Mouse (Mus musculus) frontal cortex, postnatal 14 days (tissue): Measurements from ENCODE around the gene Fam240a.

Experiments
- DNase-seq, 2 experiments: peaks; one replicate each; pipeline ENCODE4 v3.0.0; 2022; ENCODE audit warnings: low spot score in 2 of 2

Fam240a gene

DNA sequence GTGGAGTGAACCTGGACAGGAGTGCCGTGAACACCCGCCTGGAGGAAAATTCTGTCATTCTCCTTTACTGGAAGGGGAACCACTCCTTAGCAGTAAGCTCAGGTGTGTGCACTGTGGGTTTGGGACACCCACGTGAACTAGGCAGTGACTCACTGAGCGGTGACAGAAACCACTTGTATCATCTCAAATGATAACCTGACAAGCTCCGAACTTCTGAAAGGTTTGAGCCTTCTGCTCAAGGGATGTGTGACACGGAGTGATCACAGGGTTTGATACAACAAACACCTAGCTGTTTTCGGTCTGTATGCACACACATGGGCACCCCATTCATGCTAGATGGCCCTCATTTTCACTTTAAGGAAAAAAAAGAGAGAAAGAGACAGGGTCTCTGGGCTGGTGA, at the start of gene Fam240a:
TSS of gene Fam240a (minus strand) at position 76 of the 400 bp plus-strand sequence.
- no peak for DNase-seq

GRCm38 (mm10) chr9:110965910-110966231, 49.2 kb upstream of the Fam240a start:
- no peak for DNase-seq

- DNase-seq, result no peak
Measured at GRCm38 (mm10) chr9:110965062-110965909, 48.6 kb upstream of the Fam240a start.

DNA sequence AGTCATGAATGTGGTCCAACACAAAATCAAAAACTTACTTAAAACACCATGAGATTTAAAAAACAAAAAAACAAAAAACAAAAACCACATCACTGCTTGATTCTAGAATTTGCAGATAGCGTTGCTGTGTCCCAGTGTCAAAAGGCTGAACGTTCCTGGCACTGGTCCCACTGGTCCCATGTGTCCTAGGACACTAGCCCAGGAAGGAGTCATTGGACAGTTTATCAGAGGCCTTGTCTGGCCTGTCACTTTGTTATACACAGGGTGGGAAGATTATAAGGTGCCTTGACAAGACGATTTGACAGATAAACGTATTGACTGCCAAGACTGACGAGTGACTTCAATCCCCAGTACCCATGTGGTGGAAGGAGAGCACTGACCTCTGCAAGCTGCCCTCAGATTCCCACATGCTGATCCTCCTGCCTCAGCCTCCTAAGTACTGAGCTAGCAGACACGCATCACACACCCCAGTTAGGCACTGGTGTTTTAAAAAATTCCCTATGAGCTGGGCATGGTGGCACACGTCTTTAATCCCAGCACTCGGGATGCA, 47.0 kb upstream of the Fam240a start:
- DNase-seq, result no peak

GRCm38 (mm10) chr9:110961386-110961785, 44.7 kb upstream of the Fam240a start:
- no peak for DNase-seq

DNA sequence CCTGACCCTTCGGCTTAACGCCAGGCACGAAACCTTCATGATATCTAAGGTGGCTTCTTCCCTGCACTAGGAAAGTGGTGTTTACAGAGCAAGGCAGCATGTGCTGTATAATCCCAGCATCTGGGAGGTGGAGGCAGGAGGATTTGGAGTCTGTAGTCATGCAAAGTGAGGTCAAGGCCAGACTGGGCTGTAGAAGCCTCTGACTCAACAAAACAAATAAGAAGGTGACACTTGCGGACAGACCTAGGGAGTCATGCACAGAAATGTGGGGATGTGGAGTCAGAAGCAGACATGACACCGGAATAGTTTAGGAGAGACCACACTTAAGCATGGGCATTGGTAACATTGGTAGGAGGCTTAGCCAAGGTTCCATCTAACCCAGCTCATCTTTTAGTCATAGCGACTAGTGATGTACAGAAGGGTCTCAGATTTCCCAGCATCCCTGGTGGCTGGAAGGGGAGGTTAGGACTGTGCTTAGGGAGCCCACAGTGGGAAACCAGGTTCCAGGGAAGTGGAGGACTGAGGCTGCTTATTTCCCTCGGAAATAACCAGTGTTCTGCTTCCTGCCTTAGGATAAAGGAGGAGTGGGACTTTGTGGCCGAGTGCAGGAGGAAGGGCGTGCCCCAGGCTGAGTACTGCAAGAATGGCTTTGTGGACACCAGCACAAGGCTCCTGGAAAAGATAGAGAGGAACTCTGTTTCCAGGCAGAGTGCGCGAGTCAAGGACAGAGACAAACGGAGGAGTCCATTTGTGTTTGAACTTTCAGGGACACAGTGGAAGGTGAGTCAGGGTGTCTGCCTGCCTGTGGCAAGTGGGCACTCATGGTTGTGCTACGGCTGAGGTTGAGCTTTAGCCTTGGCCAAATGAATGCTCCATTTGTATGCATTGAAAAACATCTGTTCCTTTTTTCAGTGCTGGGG, 43.8 kb upstream of the Fam240a start:
- no peak for DNase-seq

- no peak for DNase-seq
Measured at GRCm38 (mm10) chr9:110959669-110960068, 43.0 kb upstream of the Fam240a start.

- DNase-seq, result no peak
Measured at GRCm38 (mm10) chr9:110955962-110956361, 39.3 kb upstream of the Fam240a start.

DNA sequence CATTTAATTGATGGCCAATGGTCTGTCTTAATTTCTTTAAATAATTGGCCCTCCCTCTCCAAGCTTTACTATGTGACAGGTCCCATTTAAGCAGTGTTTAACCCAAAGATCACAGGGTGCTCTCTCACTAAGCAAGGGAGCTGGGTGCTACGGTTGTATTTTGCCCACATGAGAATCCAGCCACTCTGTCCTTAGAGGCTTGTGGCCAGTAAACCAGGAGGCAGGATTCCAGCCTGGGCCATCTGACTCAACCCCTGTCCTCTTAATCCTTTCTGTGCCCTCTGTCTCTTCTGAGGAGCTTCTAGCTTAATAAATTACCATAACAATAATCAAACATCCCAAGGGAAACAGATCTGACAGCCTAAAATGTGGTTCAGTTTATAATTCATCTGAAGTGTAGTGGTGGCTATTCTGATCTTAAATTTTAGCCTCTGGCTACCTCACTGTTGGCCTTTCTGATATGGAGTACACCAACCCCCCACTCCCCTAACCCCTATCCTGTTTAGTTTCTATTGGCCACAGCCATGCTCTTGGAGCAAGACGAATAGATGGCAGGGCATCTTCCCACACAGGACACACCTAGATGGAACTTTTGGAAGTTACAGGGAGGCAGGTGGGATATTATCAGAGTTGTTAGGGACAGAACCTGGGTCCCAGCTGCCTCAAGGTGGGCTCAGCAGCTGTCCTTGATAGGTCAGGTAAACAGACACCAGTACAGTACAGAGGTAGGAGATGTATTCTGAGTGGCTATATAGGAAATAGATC, 38.2 kb upstream of the Fam240a start:
- DNase-seq, result no peak

GRCm38 (mm10) chr9:110953550-110954461, 37.1 kb upstream of the Fam240a start:
- DNase-seq, result peak; percentile 34 to 65

DNA sequence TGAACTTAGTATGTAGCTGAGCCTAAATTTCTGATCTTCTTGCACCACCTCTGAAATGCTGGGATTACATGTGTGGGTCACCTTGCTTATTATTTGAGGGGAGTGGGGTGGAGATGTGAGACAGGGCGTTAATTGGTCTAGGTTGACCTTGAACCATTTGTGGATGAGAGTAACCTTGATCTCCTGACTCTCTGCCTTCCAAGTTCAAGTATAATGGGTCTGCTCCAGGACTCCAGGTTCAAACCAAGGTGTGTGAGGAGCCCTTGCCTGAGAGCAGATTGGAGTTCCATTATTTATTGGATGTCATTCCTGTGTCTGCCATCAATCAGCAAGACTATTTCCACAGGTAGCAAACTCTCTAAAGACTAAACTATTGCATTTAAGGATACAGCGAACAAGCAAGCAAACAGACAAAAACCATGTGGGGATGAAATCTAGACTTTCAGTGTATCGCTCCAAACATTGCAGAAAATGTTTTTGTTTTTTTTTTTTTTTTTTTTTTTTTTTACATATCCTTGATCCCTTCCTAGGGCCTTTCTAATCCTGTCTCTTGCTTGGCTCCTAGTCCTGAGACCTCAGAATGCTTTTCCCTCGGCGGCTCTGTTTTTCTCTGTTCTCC, 36.4 kb upstream of the Fam240a start:
- no peak for DNase-seq

GRCm38 (mm10) chr9:110952398-110952797, 35.7 kb upstream of the Fam240a start:
- no peak for DNase-seq

- DNase-seq, result no peak
Measured at GRCm38 (mm10) chr9:110951866-110952265, 35.2 kb upstream of the Fam240a start.

DNA sequence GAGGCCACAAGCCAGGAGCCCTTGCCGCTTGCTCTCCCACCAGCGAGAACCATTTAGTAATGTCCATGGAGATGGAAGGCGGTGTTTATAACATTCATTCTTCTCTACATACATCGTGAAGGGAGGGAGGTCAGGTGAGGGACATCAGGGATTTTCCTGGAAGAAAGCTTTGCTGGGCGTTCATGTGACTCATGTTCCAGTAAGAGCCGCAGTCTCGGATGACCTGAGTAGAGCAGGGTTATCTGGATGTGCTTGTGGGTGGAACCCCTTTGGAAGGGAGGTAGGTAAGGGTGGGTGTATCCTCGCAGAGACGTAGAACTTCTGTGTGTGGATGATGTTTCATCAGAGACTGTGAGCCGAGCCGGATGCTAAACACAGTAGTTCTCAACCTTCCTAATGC, 34.7 kb upstream of the Fam240a start, which contains the start of gene Lrrc2:
TSS of gene Lrrc2 (plus strand) at position 149 of the 400 bp plus-strand sequence.
- no peak for DNase-seq

DNA sequence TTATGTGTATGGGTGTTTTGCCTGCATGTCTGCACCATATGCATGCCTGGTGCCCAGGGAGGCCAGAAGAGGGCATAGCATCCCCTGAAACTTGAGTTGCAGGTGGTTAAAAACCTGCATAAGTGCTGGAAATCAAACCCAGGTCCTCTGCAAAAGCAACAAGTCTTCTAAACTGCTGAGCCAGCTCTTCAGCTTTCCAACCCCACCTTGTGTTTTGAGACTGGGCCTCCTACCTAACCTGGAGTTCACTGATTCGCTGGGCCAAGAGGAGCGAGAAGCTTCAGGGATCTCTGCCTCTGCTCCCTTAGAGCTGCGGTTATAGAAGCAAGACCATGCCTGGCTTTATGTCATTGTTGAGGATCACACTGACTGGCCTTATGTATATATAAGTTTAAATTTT, 33.4 kb upstream of the Fam240a start:
- DNase-seq, result no peak

DNA sequence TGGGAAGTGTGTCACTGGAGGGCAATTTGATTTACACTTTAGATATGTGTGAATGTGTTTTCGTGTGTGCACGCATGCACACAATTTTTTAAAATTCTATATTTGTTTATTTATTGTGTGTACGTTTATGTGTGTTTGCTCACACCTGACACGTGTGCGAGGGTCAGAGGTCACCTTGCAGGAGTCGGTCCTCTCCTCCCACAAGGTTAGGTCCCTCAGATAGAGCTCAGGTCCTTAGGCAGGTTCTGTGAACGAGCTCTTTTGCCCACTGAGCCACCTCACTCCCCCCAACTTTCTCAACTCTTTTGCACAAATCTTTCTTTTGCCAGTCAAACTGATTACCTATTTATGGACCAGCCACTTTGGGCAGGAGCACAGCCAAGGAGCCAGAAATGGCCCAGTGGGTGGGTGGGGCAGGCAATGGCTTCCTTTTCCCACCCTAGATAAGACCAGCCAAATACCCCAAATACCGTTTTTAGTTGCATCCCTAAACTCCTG, 32.2 kb upstream of the Fam240a start:
- DNase-seq, result no peak

DNA sequence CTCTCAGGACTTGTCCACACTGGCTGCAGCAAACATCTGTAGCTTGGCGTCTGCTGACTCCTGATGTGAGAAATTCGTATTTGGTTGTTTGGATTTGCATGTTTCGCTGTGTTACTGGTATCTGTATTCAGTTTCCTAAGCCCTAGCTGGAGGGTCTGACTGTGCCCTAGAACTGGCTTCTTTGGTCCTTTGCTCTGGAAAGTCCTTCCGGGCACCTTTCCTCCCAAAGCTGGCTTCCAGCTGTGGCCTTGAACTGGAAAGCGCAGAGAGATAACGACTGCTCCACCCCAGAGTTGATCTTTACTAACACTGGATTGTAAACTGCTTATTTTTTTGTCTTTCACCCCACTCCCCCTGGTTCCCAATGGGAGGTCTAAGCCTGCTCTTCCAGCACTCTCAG, 31.2 kb upstream of the Fam240a start:
- DNase-seq, result no peak

- no peak for DNase-seq
Measured at GRCm38 (mm10) chr9:110947261-110947661, 30.6 kb upstream of the Fam240a start.

GRCm38 (mm10) chr9:110946548-110947044, 29.9 kb upstream of the Fam240a start:
- DNase-seq, result no peak

DNA sequence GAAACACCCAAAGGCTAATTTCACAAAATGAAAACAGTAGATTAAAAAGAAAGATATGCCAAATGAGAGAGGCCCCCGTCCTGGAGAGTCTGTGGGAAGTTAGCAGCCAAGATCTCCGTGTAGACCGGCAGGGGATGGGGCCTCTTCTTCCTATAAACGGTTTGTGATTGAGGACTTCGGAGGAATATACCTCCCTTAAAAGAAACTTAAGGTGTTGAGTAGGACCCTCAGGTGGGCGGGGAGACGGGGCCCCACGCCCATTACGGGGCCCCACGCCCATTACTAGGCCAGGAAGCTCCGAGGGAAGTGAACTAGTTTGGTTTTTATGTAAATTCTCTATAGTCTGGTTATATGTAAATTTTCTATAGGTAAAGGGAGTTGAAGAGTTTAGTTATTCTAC, 29.3 kb upstream of the Fam240a start, which contains the start of gene Tdgf1:
TSS of gene Tdgf1 (minus strand) at position 233 of the 400 bp plus-strand sequence.
- DNase-seq, result no peak
